Mouse (Mus musculus): ENCODE results near the gene Gm17720. TPM values are rescaled to one million over a fixed set of nuclear protein-coding genes. Genes with fewer than 3 reads are reported as not detected.
A peak's percentile ranks its signal among the peaks of the same experiment; 100 is the strongest.
"Not testable (repeated sequence)": the region's sequence is repeated elsewhere in the genome, so short reads cannot be mapped to it uniquely, and the experiment has no call there.

The Gm17720 gene
- polyA plus RNA-seq, 1 experiment: not detected

DNA sequence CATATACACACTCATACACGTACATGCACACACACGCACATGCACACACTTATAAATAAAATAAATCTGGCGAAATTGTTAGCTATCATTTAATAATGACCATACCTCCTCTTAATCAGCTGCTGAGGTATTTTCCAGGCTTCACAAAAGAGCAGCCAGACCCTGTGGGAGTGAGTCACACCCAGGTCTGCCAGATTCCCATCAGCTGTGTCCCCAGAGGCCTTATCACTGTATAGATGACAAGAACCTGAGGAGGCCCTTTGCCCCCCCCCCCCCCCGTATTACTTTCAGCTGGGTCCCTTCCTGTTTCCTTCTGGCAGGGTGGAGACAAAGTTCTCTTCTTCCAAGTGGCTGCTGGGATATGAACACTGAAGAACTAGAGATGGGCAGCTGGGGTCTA is 62.0 kb downstream of the Gm17720 start:
- DNase-seq (ENCODE audit: extremely low spot score in 1 of 2, low spot score in 1 of 2): no peak

DNA sequence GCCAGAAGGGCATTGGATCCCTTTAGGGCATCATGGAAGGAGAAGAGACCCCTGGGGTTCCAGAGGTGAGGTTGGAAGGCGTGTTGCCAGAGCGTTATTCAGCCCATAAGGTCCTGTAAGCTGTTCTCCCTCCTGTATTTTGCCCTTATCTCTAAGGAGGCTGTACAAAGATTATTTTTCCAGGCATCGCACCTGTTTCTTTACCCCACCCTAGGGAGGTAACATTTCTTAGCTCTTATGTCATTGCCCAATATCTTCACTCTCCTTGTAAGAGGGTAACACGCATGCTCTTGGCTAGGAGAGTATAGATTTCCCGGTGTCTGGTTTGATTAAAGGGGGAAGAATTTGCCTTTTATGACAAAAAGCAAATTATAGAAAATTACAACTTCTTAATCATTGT is 62.9 kb downstream of the Gm17720 start, which contains the start of gene Chst4:
Gene Chst4, minus strand, starts transcription at position 82 of the 400 bp plus-strand sequence.
- DNase-seq (ENCODE audit: extremely low spot score in 1 of 2, low spot score in 1 of 2): no peak

DNA sequence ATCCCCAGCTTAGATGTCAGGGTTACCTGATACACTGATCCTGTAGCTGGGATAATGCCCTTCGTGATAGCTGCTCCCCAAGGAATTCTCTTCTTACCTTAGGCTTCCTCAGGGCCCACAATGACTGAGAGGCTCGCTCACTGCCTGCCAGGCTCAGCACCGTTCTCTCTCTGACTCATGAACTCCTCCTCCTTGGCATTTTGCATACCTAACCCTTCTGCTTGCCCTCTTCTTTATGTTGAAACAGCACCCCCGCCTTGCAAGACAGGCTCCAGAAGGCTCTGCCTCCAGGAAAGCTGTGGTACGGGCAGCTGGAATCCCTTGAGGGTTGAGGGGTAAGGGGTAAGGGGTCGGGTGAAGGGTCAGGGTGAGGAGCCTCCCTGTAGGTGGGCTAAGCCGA is 63.3 kb downstream of the Gm17720 start:
- peak in 1 of 2 experiments; percentile 27 for DNase-seq (ENCODE audit: extremely low spot score in 1 of 2, low spot score in 1 of 2)

DNA sequence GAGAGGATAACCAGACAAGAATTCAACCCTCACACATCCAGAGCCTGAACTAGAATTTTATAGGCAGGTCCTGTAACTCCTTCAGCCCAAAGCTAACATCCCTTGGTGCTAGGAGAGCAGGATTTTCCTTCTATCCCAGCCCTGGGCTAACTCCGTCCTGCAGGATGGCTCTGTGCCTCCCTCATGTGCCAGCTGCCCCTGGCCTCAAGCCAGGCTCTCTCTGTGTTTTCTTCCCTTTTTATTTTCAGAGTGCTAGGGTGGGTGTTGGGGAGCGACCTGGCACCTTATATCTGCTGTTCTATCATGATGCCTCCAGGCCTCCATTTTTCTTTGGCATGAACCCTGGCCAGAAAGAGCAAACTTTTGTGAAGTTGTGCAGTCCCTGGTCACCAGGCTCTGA is 66.4 kb downstream of the Gm17720 start:
- no peak for DNase-seq (ENCODE audit: extremely low spot score in 1 of 2, low spot score in 1 of 2)

DNA sequence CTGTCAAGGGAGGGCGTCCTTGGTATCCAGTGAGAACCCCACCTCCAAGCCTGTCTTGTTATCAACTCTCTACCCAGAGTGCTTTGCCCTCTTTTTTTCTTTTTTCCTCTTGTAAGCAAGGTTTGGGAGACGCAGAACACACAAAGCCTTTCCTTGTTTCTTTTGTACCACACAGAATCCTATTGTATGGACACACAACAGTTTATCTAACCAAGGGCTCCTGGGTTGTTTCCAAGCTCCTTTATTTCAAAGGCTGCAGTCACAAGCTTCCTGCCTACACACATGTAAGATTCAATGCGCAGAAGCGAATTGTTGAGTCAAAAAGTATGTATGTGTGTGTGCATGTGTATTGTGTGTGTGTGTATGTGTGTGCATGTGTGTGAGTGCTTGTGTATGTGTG is 68.2 kb downstream of the Gm17720 start:
- DNase-seq (ENCODE audit: extremely low spot score in 1 of 2, low spot score in 1 of 2): no peak

DNA sequence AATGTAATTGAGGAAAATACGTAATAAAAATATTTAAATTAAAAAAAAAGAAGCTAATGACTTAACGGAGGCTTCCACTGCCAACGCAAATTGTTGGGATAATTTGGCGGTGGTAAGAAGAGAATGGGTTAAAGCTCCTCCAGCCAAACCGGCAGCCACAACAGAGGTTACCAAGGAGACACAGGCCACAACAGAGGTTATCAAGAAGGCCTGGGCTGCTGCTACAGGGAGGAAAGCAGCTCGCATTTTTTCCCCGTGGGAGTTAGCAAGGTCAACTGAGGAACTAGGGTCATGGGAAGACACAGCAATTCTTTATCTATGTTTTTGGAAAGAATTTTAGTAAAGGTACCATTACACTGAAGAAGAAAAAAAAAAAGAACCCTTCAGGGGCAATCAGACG is 68.8 kb downstream of the Gm17720 start:
- DNase-seq (ENCODE audit: extremely low spot score in 1 of 2, low spot score in 1 of 2): not testable (repeated sequence)

Other genes with a start within 250 kb of the Gm17720 start
- gene Phlpp2, start 234.2 kb downstream of the Gm17720 start, polyA plus RNA-seq (2012; rRNA removed): 19.5 and 22.1 TPM in 2 replicates
- 0.16 and 0.38 TPM in 2 replicates for gene Marveld3, start 140.6 kb downstream of the Gm17720 start, polyA plus RNA-seq (2012; rRNA removed)
- 0.06 and 0.11 TPM in 2 replicates for gene Tat, start 112.3 kb downstream of the Gm17720 start, polyA plus RNA-seq (2012; rRNA removed)
- gene Chst4, start 63.0 kb downstream of the Gm17720 start, polyA plus RNA-seq (2012; rRNA removed): 0.10 and 0.21 TPM in 2 replicates
- gene Zfp612, start 23.0 kb downstream of the Gm17720 start, polyA plus RNA-seq (2012; rRNA removed): 21.5 and 23.7 TPM in 2 replicates
- gene Gm21964, start 1.5 kb downstream of the Gm17720 start, polyA plus RNA-seq (2012; rRNA removed): not detected in 2 replicates
- 368 and 421 TPM in 2 replicates for gene Calb2, start 65.5 kb upstream of the Gm17720 start, polyA plus RNA-seq (2012; rRNA removed)
- gene Cmtr2, start 112.9 kb upstream of the Gm17720 start, polyA plus RNA-seq (2012; rRNA removed): 12.0 TPM in 2 replicates
- gene Hydin, start 164.2 kb upstream of the Gm17720 start, polyA plus RNA-seq (2012; rRNA removed): 0.55 and 0.74 TPM in 2 replicates

Measured in frontal cortex, adult 2 months (tissue).